Mouse (Mus musculus): ENCODE measurements at regions not wholly inside any gene's neighbourhood (a gene's known extent, or its start where the extent isn't known, plus 50 kb on each side); places are given as distances from the start of the nearest gene placed in this dataset.

GRCm38 (mm10) chr2:21975547-21975946 is 251.8 kb upstream of the Myo3a start:
- no peak overlapping the region for H3K4me3 ChIP-seq (replicated peaks; ENCODE audit: extremely low read depth, low read depth, low read length)
- 24% methylated on average over 1 of the region's 1 CpGs for WGBS
- no peak for DNase-seq
- no peaks in the 10 kb centered on the region for H3K4me1 ChIP-seq (ENCODE audit: control insufficient read depth, insufficient read depth, low read length)
- TF ChIP-seq POLR2A (IDR thresholded peaks at IDR 0.05; ENCODE audit: borderline replicate concordance, extremely low read depth, low read depth, low read length) (no peak), CTCF (IDR thresholded peaks at IDR 0.05; ENCODE audit: insufficient read depth, low read length) (no peak)

GRCm38 (mm10) chr2:21976337-21976736 is 251.0 kb upstream of the Myo3a start:
- Histone ChIP-seq H3K4me3 (replicated peaks; ENCODE audit: extremely low read depth, low read depth, low read length) (no peak overlapping the region), H3K4me1 (ENCODE audit: control insufficient read depth, insufficient read depth, low read length) (no peaks in the 10 kb centered on the region)
- TF ChIP-seq POLR2A (IDR thresholded peaks at IDR 0.05; ENCODE audit: borderline replicate concordance, extremely low read depth, low read depth, low read length), result no peak
- TF ChIP-seq CTCF (IDR thresholded peaks at IDR 0.05; ENCODE audit: insufficient read depth, low read length), result no peak
- DNase-seq, result no peak

GRCm38 (mm10) chr2:21976831-21977230 is 250.5 kb upstream of the Myo3a start:
- Histone ChIP-seq H3K4me3 (replicated peaks; ENCODE audit: extremely low read depth, low read depth, low read length) (no peak overlapping the region), H3K4me1 (ENCODE audit: control insufficient read depth, insufficient read depth, low read length) (no peaks in the 10 kb centered on the region)
- TF ChIP-seq POLR2A (IDR thresholded peaks at IDR 0.05; ENCODE audit: borderline replicate concordance, extremely low read depth, low read depth, low read length) (no peak), CTCF (IDR thresholded peaks at IDR 0.05; ENCODE audit: insufficient read depth, low read length) (no peak)
- 73% methylated on average over 2 of the region's 2 CpGs for whole genome bisulfite sequencing
- DNase-seq, result no peak

GRCm38 (mm10) chr2:21980177-21980576 is 247.1 kb upstream of the Myo3a start:
- 69% methylated on average over 9 of the region's 9 CpGs for WGBS
- H3K4me3 ChIP-seq (replicated peaks; ENCODE audit: extremely low read depth, low read depth, low read length), result no peak overlapping the region
- TF ChIP-seq CTCF (IDR thresholded peaks at IDR 0.05; ENCODE audit: insufficient read depth, low read length), result no peak
- no peak for TF ChIP-seq POLR2A (IDR thresholded peaks at IDR 0.05; ENCODE audit: borderline replicate concordance, extremely low read depth, low read depth, low read length)
- DNase-seq, result no peak
- H3K4me1 ChIP-seq (ENCODE audit: control insufficient read depth, insufficient read depth, low read length), result no peaks in the 10 kb centered on the region

- DNase-seq, result no peak
- TF ChIP-seq POLR2A (IDR thresholded peaks at IDR 0.05; ENCODE audit: borderline replicate concordance, extremely low read depth, low read depth, low read length) (no peak), CTCF (IDR thresholded peaks at IDR 0.05; ENCODE audit: insufficient read depth, low read length) (no peak)
- Histone ChIP-seq H3K4me3 (replicated peaks; ENCODE audit: extremely low read depth, low read depth, low read length) (no peak overlapping the region), H3K4me1 (ENCODE audit: control insufficient read depth, insufficient read depth, low read length) (no peaks in the 10 kb centered on the region)
- WGBS, result 64% methylated on average over 2 of the region's 2 CpGs
Measured at GRCm38 (mm10) chr2:22024438-22024837, 202.9 kb upstream of the Myo3a start.

- TF ChIP-seq POLR2A (IDR thresholded peaks at IDR 0.05; ENCODE audit: borderline replicate concordance, extremely low read depth, low read depth, low read length), result no peak
- no peak for TF ChIP-seq CTCF (IDR thresholded peaks at IDR 0.05; ENCODE audit: insufficient read depth, low read length)
- DNase-seq, result no peak
- Histone ChIP-seq H3K4me1 (ENCODE audit: control insufficient read depth, insufficient read depth, low read length) (no peaks in the 10 kb centered on the region), H3K4me3 (replicated peaks; ENCODE audit: extremely low read depth, low read depth, low read length) (no peak overlapping the region)
- WGBS, result 80% methylated on average over 1 of the region's 1 CpGs
Measured at GRCm38 (mm10) chr2:22026794-22027193, 200.5 kb upstream of the Myo3a start.

GRCm38 (mm10) chr2:22028569-22028968 is 198.7 kb upstream of the Myo3a start:
- DNase-seq, result no peak
- Histone ChIP-seq H3K4me1 (ENCODE audit: control insufficient read depth, insufficient read depth, low read length) (no peaks in the 10 kb centered on the region), H3K4me3 (replicated peaks; ENCODE audit: extremely low read depth, low read depth, low read length) (no peak overlapping the region)
- TF ChIP-seq CTCF (IDR thresholded peaks at IDR 0.05; ENCODE audit: insufficient read depth, low read length), result no peak
- TF ChIP-seq POLR2A (IDR thresholded peaks at IDR 0.05; ENCODE audit: borderline replicate concordance, extremely low read depth, low read depth, low read length), result no peak
- 36% methylated on average over 1 of the region's 1 CpGs for WGBS

GRCm38 (mm10) chr2:22029022-22029803 is 198.1 kb upstream of the Myo3a start:
- no peak for DNase-seq
- TF ChIP-seq POLR2A (IDR thresholded peaks at IDR 0.05; ENCODE audit: borderline replicate concordance, extremely low read depth, low read depth, low read length) (no peak), CTCF (IDR thresholded peaks at IDR 0.05; ENCODE audit: insufficient read depth, low read length) (no peak)
- Histone ChIP-seq H3K4me3 (replicated peaks; ENCODE audit: extremely low read depth, low read depth, low read length) (no peak overlapping the region), H3K4me1 (ENCODE audit: control insufficient read depth, insufficient read depth, low read length) (no peaks in the 10 kb centered on the region)
- 43% methylated on average over 8 of the region's 8 CpGs for WGBS

GRCm38 (mm10) chr2:22029804-22030194 is 197.5 kb upstream of the Myo3a start:
- no peak overlapping the region for H3K4me3 ChIP-seq (replicated peaks; ENCODE audit: extremely low read depth, low read depth, low read length)
- TF ChIP-seq CTCF (IDR thresholded peaks at IDR 0.05; ENCODE audit: insufficient read depth, low read length), result no peak
- TF ChIP-seq POLR2A (IDR thresholded peaks at IDR 0.05; ENCODE audit: borderline replicate concordance, extremely low read depth, low read depth, low read length), result no peak
- no peaks in the 10 kb centered on the region for H3K4me1 ChIP-seq (ENCODE audit: control insufficient read depth, insufficient read depth, low read length)
- no peak for DNase-seq
- WGBS, result 78% methylated on average over 5 of the region's 5 CpGs

- TF ChIP-seq POLR2A (IDR thresholded peaks at IDR 0.05; ENCODE audit: borderline replicate concordance, extremely low read depth, low read depth, low read length), result no peak
- no peak for TF ChIP-seq CTCF (IDR thresholded peaks at IDR 0.05; ENCODE audit: insufficient read depth, low read length)
- 74% methylated on average over 2 of the region's 2 CpGs for WGBS
- no peaks in the 10 kb centered on the region for H3K4me1 ChIP-seq (ENCODE audit: control insufficient read depth, insufficient read depth, low read length)
- H3K4me3 ChIP-seq (replicated peaks; ENCODE audit: extremely low read depth, low read depth, low read length), result no peak overlapping the region
- no peak for DNase-seq
Measured at GRCm38 (mm10) chr2:22036841-22037240, 190.5 kb upstream of the Myo3a start.

All from lung, adult 2 months (tissue).